Mouse (Mus musculus): ENCODE measurements around the gene Cdc42bpb.

Cdc42bpb gene

GRCm38 (mm10) chr12:111284532-111284931, 93.0 kb downstream of the Cdc42bpb start:
- in situ Hi-C loops (cut with MboI) = no loop called here

- in situ Hi-C loops (cut with MboI) = no loop called here
These were observed 93.9 kb downstream of the Cdc42bpb start for GRCm38 (mm10) chr12:111283573-111283972.

- in situ Hi-C loops (cut with MboI) = no loop called here
These were observed 101.1 kb downstream of the Cdc42bpb start for GRCm38 (mm10) chr12:111276371-111276770.

GRCm38 (mm10) chr12:111275150-111275841, 102.2 kb downstream of the Cdc42bpb start:
- in situ Hi-C loops (cut with MboI) = no loop called here

- in situ Hi-C loops (cut with MboI) = no loop called here
These were observed 102.9 kb downstream of the Cdc42bpb start for GRCm38 (mm10) chr12:111274447-111275149.

- in situ Hi-C loops (cut with MboI) = no loop called here
These were observed 103.5 kb downstream of the Cdc42bpb start for GRCm38 (mm10) chr12:111274006-111274405.

- in situ Hi-C loops (cut with MboI) = no loop called here
These were observed 105.1 kb downstream of the Cdc42bpb start for GRCm38 (mm10) chr12:111272420-111272819.

- in situ Hi-C loops (cut with MboI) = no loop called here
These were observed 105.6 kb downstream of the Cdc42bpb start for GRCm38 (mm10) chr12:111271966-111272365.

GRCm38 (mm10) chr12:111271406-111271805, 106.1 kb downstream of the Cdc42bpb start:
- in situ Hi-C loops (cut with MboI) = no loop called here

GRCm38 (mm10) chr12:111270629-111271277, 106.8 kb downstream of the Cdc42bpb start, which contains the start of gene Amn:
TSS of gene Amn (plus strand) at chr12:111271095.
- in situ Hi-C loops (cut with MboI) = no loop called here

- in situ Hi-C loops (cut with MboI) = no loop called here
These were observed 109.7 kb downstream of the Cdc42bpb start for GRCm38 (mm10) chr12:111267673-111268325.

- in situ Hi-C loops (cut with MboI) = no loop called here
These were observed 110.9 kb downstream of the Cdc42bpb start for GRCm38 (mm10) chr12:111266592-111266991.

- in situ Hi-C loops (cut with MboI) = no loop called here
These were observed 112.3 kb downstream of the Cdc42bpb start for GRCm38 (mm10) chr12:111265212-111265611.

GRCm38 (mm10) chr12:111263650-111264049, 113.9 kb downstream of the Cdc42bpb start:
- in situ Hi-C loops (cut with MboI) = no loop called here

GRCm38 (mm10) chr12:111251227-111251626, 126.3 kb downstream of the Cdc42bpb start:
- in situ Hi-C loops (cut with MboI) = no loop called here

GRCm38 (mm10) chr12:111250116-111250515, 127.4 kb downstream of the Cdc42bpb start:
- in situ Hi-C loops (cut with MboI) = no loop called here

GRCm38 (mm10) chr12:111249095-111249494, 128.4 kb downstream of the Cdc42bpb start:
- in situ Hi-C loops (cut with MboI) = no loop called here

- in situ Hi-C loops (cut with MboI) = no loop called here
These were observed 130.6 kb downstream of the Cdc42bpb start for GRCm38 (mm10) chr12:111246808-111247464.

- in situ Hi-C loops (cut with MboI) = no loop called here
These were observed 132.4 kb downstream of the Cdc42bpb start for GRCm38 (mm10) chr12:111245070-111245469.

GRCm38 (mm10) chr12:111243733-111244132, 133.8 kb downstream of the Cdc42bpb start:
- in situ Hi-C loops (cut with MboI) = no loop called here

Data from mature B cell (primary cell).